Mouse (Mus musculus) midbrain, embryonic 14.5 days (tissue): Measurements from ENCODE around the gene Lrrc3. TPM values are rescaled to one million over a fixed set of nuclear protein-coding genes. Genes with fewer than 3 reads are reported as not detected.

Experiments
- ATAC-seq: fragments of 200-750 bp; cut with Nextera tagmentation; 2 replicates; pipeline ENCODE4 v1.8.0; 2017; ENCODE audit warnings: moderate number of reproducible peaks, moderate library complexity; ENCODE audit not compliant: low FRiP score, low TSS enrichment
- DNase-seq: peaks from one replicate; pipeline ENCODE4 v3.0.0-alpha.2; 2015
- H3K27ac ChIP-seq: fragments of 300-500 bp; sonication (generic); replicated peaks from 2 replicates; pipeline ENCODE4 v1.5.1; 2014; ENCODE audit warnings: mild to moderate bottlenecking, low read depth, low read length, moderate library complexity
- H3K27me3 ChIP-seq: fragments of 300-500 bp; sonication (generic); 2 replicates; pipeline ENCODE4 v1.6.1; 2014; ENCODE audit warnings: low read length, control low read depth, mixed read lengths; ENCODE audit not compliant: control insufficient read depth, insufficient read depth
- H3K36me3 ChIP-seq: fragments of 300-500 bp; sonication (generic); 2 replicates; pipeline ENCODE4 v1.6.1; 2014; ENCODE audit warnings: low read length, control low read depth; ENCODE audit not compliant: control insufficient read depth, insufficient read depth
- H3K4me1 ChIP-seq: fragments of 300-500 bp; sonication (generic); 2 replicates; pipeline ENCODE4 v1.6.1; 2014; ENCODE audit warnings: mild to moderate bottlenecking, antibody characterized with exemption, low read length, control low read depth; ENCODE audit not compliant: control insufficient read depth, insufficient read depth
- H3K4me2 ChIP-seq: fragments of 300-500 bp; sonication (generic); 2 replicates; pipeline ENCODE4 v1.6.1; 2014; ENCODE audit warnings: mild to moderate bottlenecking, low read length, moderate library complexity
- H3K4me3 ChIP-seq: fragments of 300-500 bp; sonication (generic); replicated peaks from 2 replicates; pipeline ENCODE4 v1.5.1; 2014; ENCODE audit warnings: low read depth, low read length
- H3K9ac ChIP-seq: fragments of 300-500 bp; sonication (generic); replicated peaks from 2 replicates; pipeline ENCODE4 v1.6.1; 2014; ENCODE audit warnings: mild to moderate bottlenecking, low read length, moderate library complexity
- H3K9me3 ChIP-seq: fragments of 300-500 bp; sonication (generic); 2 replicates; pipeline ENCODE4 v1.6.1; 2016; ENCODE audit warnings: low read length, control low read depth, mixed read lengths; ENCODE audit not compliant: control insufficient read depth
- WGBS: fragments of 180-500 bp; shearing (Covaris S2); extraction: QIAGEN DNeasy Blood & Tissue Kit; methylation state at CpG from one replicate; pipeline ENCODE4 v1.1.7; 2014; 5-methylcytosine and 5-hydroxymethylcytosine counted together
- polyA plus RNA-seq: library from polyadenylated mRNA; unstranded; fragments of >200 nt; fragmentation: Nextera tagmentation; extraction: Ambion mirVana; gene quantifications from 2 replicates; pipeline ENCODE4 v1.2.1, GENCODE M21; 2014

Lrrc3 gene
- polyA plus RNA-seq, 1 experiment from 2014 or later: 15.7 TPM

- no peak overlapping the region for H3K4me2 ChIP-seq
- H3K9me3 ChIP-seq: no peaks in the 10 kb centered on the region
- no peak for DNase-seq
- no peak overlapping the region for H3K27ac ChIP-seq
- 81% methylated on average over 7 of the region's 7 CpGs for WGBS
- no peak overlapping the region for H3K4me3 ChIP-seq
- H3K4me1 ChIP-seq: no peaks in the 10 kb centered on the region
- H3K36me3 ChIP-seq: no peaks in the 10 kb centered on the region
- H3K27me3 ChIP-seq: no peaks in the 10 kb centered on the region
- no peak for ATAC-seq
- no peak overlapping the region for H3K9ac ChIP-seq
Measured at GRCm38 (mm10) chr10:77912605-77913004, 10.3 kb upstream of the Lrrc3 start.

DNA sequence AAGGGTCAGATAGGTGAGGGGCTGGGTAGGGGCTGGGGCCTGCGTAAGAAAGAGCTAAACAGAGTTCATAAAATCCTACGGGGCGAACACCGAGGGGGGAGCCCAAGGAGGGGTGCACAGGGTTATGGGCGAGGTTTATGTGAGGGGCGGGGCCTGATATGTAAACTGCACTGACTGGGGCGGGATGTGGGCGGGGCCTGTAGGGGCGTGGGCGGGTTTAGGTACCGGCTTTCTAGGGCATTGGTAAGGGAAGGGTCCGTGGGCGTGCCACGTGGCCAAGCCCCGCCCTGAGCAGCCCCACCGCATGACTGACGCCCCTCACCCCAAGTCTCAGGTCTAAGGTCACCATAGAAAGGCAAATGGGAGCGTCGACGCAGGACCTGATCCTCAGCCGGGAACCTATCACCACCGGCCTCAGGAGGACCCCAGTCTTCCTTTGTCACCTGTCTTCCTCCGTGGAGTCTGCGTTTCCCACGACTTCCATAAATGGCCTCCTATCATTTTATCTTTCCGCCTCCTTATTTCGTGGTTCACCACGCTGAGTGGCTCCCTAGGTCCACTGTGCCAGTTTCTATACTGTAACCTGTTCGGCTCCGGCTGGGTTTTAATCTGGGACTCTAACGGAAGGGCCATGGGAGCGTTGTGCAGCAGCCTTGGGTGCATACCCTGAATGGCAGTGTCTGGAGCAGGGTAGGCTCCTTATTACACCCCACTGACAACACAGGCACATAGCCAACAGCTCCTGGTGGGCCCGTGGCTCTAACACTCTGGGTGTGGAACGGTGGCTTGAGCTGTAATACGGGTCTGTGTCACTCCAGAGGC, 769 bp upstream of the Lrrc3 start:
- Histone ChIP-seq H3K4me2 (peak overlapping the region; percentile 73), H3K4me1 (0 out of 2 replicates have a peak, but pooled peaks cover 4% of the 10 kb centered on the region), H3K9ac (peak overlapping the region; percentile 64), H3K27me3 (no peaks in the 10 kb centered on the region), H3K27ac (peak overlapping the region; percentile 66), H3K4me3 (peak overlapping the region; percentile 56), H3K36me3 (no peaks in the 10 kb centered on the region), H3K9me3 (no peaks in the 10 kb centered on the region)
- ATAC-seq (peak; percentile 90), DNase-seq (peak; percentile 88)
- whole genome bisulfite sequencing: 5% methylated on average over 35 of the region's 35 CpGs

GRCm38 (mm10) chr10:77901871-77902210, 495 bp downstream of the Lrrc3 start:
- peak; percentile 42 for ATAC-seq
- Histone ChIP-seq H3K9me3 (no peaks in the 10 kb centered on the region), H3K4me2 (peak overlapping the region; percentile 73), H3K4me3 (peak overlapping the region; percentile 56), H3K9ac (peak overlapping the region; percentile 64), H3K4me1 (0 out of 2 replicates have a peak, but pooled peaks cover 4% of the 10 kb centered on the region), H3K27ac (peak overlapping the region; percentile 56), H3K36me3 (no peaks in the 10 kb centered on the region), H3K27me3 (no peaks in the 10 kb centered on the region)
- no peak for DNase-seq
- WGBS: under 1% methylated on average over 14 of the region's 14 CpGs

- H3K27me3 ChIP-seq: no peaks in the 10 kb centered on the region
- peak overlapping the region; percentile 73 for H3K4me2 ChIP-seq
- no peak overlapping the region for H3K27ac ChIP-seq
- H3K36me3 ChIP-seq: no peaks in the 10 kb centered on the region
- 0 out of 2 replicates have a peak, but pooled peaks cover 4% of the 10 kb centered on the region for H3K4me1 ChIP-seq
- DNase-seq: no peak
- H3K9me3 ChIP-seq: no peaks in the 10 kb centered on the region
- 84% methylated on average over 27 of the region's 27 CpGs for WGBS
- H3K9ac ChIP-seq: peak overlapping the region; percentile 64; the same call in 1 of the 2 replicates
- no peak for ATAC-seq
- peak overlapping the region; percentile 56 for H3K4me3 ChIP-seq
Measured at GRCm38 (mm10) chr10:77900903-77901818, 1.2 kb downstream of the Lrrc3 start.

DNA sequence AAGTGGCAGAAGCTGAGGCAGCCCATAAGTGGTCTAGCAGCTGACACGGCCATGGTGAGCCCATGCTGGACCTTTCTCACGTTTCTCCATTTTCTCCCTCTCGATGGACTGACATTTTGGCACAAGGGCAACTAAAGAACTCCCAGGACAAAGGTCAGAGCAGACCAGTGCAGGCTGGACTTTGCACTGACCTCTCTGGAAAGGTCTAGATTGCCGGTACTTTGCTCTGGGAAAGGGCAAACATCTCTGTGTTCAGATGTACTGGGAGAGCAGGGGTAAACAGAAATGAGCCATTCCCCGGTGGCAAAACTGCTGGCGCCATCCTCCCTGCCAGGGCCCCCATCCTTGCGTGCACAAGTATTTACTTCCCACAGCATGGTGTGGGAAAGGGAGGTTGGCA, 2.2 kb downstream of the Lrrc3 start:
- Histone ChIP-seq H3K27me3 (no peaks in the 10 kb centered on the region), H3K4me3 (no peak overlapping the region), H3K4me1 (0 out of 2 replicates have a peak, but pooled peaks cover 4% of the 10 kb centered on the region), H3K36me3 (no peaks in the 10 kb centered on the region), H3K4me2 (no peak overlapping the region), H3K9ac (no peak overlapping the region), H3K27ac (no peak overlapping the region), H3K9me3 (no peaks in the 10 kb centered on the region)
- 80% methylated on average over 7 of the region's 7 CpGs for WGBS
- DNase-seq (no peak), ATAC-seq (no peak)

DNA sequence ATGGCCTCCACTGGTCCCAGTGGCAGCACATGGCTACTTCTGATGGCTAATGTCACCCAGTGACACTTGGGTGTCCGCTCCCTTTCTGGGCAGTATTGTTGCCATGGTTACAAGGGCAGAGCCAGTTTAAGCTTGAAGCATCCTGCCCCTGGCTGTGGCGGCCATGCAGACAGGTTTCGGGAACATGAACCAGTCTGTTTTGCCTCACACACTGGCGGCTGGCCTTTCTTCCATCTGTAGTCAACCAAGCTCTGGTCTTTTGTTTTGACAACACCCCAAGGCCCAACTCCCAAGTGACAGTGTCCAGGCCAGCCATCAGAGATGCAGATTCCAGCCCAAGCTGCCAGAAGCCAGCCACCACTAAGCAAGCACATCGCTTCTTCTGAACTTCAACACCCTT, 6.8 kb downstream of the Lrrc3 start:
- no peaks in the 10 kb centered on the region for H3K36me3 ChIP-seq
- H3K27ac ChIP-seq: no peak overlapping the region
- no peaks in the 10 kb centered on the region for H3K9me3 ChIP-seq
- no peak overlapping the region for H3K9ac ChIP-seq
- ATAC-seq: no peak
- DNase-seq: peak; percentile 30
- no peak overlapping the region for H3K4me3 ChIP-seq
- no peaks in the 10 kb centered on the region for H3K4me1 ChIP-seq
- 43% methylated on average over 5 of the region's 5 CpGs for WGBS
- no peak overlapping the region for H3K4me2 ChIP-seq
- no peaks in the 10 kb centered on the region for H3K27me3 ChIP-seq

DNA sequence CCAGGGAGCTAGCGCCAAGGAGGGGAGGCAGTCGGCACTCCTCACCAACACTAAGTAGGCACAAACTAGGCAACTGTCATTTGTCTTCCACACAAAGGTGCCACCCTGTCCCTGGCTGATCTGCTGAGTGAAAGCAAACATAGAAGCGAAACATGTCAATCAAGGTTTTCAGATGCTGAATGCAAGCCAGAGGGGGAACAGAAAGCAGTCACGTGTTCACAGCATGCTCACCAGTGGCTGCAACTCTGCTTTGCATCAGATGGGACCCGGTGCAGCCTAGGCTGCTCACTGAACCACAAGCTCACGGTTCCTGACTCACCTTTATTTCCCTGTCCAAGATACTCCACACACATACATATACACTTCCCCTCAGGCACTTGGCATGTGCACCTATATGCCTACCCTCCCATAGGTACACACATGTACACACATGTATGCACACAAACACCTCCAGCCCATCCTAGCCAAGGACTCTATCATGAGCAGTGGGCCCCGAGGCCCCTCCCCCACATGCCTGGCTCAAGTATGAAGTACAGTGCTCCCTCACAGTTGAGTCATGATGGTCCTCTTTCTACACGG, 11.3 kb downstream of the Lrrc3 start:
- H3K27me3 ChIP-seq: no peaks in the 10 kb centered on the region
- ATAC-seq (no peak), DNase-seq (no peak)
- no peak overlapping the region for H3K4me2 ChIP-seq
- H3K4me1 ChIP-seq: no peaks in the 10 kb centered on the region
- H3K36me3 ChIP-seq: no peaks in the 10 kb centered on the region
- WGBS: 87% methylated on average over 8 of the region's 8 CpGs
- H3K9me3 ChIP-seq: no peaks in the 10 kb centered on the region
- no peak overlapping the region for H3K27ac ChIP-seq
- no peak overlapping the region for H3K9ac ChIP-seq
- H3K4me3 ChIP-seq: no peak overlapping the region

- Histone ChIP-seq H3K27ac (no peak overlapping the region), H3K4me3 (no peak overlapping the region), H3K36me3 (no peaks in the 10 kb centered on the region), H3K4me2 (no peak overlapping the region), H3K4me1 (no peaks in the 10 kb centered on the region), H3K9me3 (no peaks in the 10 kb centered on the region), H3K27me3 (no peaks in the 10 kb centered on the region), H3K9ac (no peak overlapping the region)
- 60% methylated on average over 12 of the region's 12 CpGs for WGBS
- DNase-seq (peak; percentile 34), ATAC-seq (no peak)
Measured at GRCm38 (mm10) chr10:77886007-77886747, 16.2 kb downstream of the Lrrc3 start.
